Mouse (Mus musculus): Measurements from ENCODE around the gene Aqp11. TPM values are rescaled to one million over a fixed set of nuclear protein-coding genes. Genes with fewer than 3 reads are reported as not detected.

Aqp11 gene
- total RNA-seq, 2 experiments from 2014 or later, result 8.9 to 10.3 TPM

DNA sequence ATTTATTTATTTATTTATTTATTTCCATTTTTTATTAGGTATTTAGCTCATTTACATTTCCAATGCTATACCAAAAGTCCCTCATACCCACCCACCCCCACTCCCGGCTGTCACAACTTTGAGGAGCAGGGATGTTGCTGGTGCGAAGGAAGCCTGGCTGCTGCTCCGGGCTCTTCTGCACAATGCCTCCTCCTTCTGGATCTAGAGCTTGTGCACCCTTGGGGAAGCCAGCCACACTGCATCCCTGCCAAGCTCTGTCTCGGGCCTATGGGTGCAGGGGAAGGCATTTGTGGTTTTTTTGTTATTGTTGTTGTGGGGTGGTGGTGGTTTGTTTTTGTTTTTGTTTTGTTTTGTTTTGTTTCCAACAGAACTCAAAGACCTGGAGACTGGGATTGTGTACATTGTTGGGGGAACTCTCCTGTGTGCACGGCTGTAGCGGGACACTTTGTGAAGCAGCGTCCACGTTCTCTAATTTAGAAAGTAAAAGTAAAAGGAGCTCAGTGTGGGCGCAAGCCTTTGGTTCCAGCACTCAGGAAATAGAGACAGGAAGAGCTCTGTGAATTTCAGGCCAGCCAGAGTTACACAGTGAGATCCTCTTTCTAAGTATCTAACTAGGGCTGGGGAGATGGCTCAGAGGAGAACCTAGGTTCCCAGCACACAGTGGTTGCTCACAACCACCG is 10.6 kb upstream of the Aqp11 start:
- DNase-seq (ENCODE audit: low spot score in 2 of 2), result no peak

DNA sequence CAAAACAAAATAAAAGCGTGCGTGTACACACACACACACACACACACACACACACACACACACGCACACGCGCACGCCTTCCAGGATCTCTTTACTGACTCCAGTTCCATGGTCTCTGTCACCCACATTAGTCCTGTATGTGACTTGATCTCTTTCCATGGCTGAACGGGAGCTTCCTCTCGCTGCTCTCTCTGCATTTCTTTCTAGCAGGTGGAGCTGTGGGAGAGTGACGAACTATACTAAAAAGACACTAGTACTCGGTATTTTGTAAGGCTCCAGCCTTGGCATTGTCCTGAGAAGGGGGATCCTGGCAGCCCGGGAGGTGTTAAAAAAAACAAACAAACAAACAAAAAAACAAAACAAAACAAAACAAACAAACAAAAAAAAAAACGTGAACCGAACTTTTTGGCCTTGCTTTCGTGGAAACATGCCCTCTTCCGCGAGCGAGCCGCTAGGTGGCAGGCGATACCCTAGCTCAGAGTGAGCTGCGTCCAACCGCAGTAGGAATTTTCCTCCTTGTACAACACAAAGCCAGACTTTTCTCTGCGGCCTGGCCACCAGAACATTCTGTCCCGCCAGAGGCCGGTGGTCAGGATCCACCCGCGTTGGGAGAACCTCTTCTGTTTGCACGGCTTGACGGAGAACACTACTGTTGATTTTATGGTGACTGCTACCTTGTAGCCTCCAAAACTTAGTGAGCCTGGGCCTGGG is 9.9 kb upstream of the Aqp11 start:
- DNase-seq (ENCODE audit: low spot score in 2 of 2), result peak; percentile 61 to 71

DNA sequence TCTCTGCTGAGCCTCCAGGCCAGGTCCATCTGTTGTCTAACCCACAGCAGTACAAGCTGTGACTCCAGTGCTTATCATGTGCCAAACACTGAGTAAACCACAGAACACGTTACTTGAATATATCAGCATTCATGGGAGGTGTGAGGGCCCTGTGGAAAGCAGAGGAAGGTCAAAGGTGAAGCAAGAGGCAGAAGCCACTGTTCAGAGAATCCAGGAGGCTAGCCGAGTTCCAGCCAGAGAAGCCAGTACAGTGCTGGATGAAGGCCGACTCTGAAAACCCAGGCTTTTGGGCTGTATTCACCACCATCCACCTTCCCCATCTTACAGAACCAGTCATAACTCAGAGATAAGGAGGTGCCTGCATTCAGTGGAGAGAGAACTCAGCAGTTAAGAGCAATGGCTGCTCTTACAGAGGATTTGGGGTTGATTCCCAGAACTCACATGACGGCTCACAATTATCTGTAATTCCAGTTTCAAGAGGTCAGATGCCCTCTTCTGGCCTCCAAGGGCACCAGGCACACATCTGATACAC is 9.2 kb upstream of the Aqp11 start:
- DNase-seq (ENCODE audit: low spot score in 2 of 2), result no peak

DNA sequence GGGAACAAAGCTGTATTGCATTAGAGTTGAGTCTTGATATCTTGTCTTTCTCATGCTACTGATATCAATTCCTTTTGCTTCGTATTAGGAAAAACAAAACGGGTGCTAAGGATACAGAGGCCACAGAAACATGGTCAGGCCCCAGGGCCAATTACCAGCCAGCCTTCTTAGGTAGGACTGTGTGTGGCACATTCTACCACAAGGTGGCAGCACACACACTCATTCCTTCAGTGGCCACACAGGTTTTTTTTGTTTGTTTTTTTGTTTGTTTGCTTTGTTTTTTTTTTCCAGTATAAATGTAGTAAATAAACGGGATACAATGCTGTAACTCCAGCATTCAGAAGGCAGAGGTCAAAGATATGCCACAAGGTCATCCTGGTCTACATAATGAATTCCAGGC is 7.2 kb upstream of the Aqp11 start:
- DNase-seq (ENCODE audit: low spot score in 2 of 2), result no peak

DNA sequence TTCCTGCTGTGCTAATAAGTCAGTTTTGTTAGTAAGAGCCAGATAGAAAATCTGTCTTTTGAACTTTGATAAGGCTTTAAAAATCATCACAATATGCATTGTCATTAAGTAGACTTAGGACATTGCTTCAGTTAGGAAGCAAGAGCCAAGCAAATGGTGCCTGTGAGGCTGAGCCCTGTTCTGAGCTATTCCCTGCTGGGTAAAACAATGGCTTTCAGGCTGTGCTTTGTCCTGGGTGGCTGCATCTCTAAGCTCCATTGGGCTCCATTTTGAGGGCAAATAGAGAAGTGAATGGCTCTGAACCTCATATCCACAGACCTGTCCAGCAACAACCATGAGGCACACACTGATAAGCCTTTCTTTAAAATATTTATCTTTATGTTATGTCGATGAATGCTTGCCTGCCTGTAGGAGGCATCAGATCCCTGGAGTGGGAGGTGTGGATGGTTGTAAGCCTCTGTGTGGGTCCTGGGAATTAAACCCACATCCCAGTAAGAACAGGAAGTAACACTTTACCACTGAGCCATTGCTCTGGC is 3.7 kb upstream of the Aqp11 start:
- DNase-seq (ENCODE audit: low spot score in 2 of 2), result no peak

DNA sequence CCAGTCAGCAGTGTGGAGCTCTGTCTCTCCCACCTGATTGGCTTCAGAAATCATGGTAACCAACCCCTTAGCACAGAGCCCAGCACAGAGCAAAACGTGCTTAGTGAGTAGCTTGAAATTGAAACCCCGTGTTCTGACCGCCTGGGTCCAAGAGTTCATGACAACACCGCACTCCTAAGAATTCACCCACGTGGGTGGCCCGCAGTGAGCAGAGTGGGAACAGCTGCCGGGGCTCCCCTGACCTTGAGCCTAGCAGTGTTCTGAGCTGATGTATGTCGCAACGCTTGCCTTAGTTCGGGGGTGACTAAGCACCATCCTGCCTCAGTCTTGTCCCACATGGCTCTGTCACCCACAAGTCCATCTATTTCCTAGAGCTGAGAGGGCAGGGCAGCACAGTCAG is 2.9 kb upstream of the Aqp11 start:
- no peak for DNase-seq (ENCODE audit: low spot score in 2 of 2)

DNA sequence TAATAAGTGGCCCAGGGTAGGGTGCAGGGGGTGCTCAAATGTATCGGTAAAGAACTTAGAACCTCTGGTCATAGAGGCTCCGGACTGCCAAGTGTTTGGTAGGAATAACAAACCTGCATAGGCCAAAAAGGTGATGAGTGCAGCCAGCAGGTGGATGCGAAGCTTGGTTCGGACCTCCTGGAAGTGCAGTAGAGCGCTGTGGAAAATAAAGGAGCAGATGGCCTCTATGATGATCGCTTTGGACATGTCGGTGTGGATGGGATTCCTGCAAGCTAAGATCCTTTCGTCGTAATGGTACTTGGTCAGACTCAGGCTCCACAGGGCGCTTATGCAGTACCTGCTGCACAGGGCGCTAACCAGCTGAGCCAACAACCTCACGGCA is 842 bp downstream of the Aqp11 start:
- no peak for DNase-seq (ENCODE audit: low spot score in 2 of 2)

DNA sequence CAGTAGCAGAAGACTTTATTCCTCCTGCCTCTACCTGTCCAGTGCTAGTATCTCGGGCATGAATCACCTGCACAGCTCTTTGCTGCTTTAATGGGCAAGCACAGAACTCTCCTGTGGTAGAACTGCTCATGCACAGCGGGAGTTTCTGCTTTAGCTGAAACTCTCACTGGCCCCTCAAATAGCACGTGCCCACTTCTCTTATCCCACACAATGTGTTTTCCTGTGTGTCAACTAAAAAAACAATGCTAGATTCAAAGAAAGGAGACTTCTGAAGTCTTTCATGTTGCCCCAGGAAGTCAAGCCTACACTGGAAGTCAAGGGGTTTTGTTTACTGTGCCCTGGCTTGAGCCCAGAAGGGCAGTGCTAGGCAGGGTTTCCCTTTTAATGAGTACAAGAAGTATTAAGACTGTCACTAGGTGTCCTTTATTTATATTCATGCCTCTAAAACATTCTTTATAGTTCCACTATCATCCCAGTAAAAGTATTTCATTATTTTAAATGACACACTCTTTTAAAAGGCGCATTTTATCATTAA is 2.1 kb downstream of the Aqp11 start:
- no peak for DNase-seq (ENCODE audit: low spot score in 2 of 2)

DNA sequence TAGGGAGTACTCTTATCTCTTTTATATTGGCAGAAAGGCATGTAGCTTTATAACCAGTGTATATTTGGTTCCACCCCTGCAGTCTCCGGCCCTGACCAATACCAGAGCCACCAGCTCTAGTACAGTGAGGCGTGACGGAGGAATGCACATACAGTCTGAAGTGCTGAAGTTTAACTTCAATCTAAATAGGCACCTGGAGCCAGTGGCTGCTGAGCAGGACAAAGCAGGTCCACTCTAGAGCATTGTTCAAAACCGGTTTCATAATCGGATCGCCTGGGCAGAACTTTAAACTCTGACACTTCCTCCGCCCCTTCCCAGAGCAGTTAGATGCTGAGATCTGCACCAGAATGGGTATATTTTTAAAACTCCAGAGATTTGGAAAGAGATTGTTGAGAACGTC is 3.1 kb downstream of the Aqp11 start:
- no peak for DNase-seq (ENCODE audit: low spot score in 2 of 2)

DNA sequence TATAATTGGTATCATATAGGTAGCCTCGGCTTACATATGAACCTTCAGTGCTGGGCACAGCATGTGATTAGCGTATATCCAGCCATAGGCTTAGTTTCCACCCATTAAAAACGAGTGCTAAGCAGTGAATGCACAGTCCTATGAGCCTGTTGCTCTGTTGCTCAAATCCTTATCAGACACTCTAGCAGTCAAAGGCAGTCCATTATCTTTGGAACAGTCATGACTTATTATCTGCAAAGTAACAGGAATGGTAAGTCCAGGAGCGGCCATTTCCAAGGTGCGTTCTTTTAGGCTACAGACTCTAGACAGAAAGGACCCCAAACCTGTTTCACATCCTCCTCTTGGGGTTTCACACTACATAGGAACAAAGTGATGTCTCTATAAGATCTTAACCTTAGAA is 4.5 kb downstream of the Aqp11 start:
- DNase-seq (ENCODE audit: low spot score in 2 of 2), result no peak

DNA sequence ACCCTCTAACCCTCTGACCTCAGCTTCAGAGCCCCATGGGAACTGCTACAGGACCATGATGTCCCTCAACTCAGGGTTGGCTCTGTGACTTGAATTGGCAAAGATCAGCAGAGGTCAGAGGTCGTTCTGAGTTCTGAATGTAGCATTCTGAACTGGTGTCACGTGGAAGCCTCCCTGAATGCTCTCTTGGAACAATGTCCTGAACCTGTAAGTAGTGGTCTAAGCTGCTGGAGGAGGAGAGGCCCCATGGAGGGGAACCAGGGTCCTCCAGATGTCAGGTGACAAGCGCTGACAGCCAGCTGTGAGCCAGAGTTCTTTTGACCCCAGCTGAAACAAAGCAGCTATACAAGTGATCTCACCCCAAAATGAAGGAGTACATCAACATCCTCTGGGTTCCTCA is 7.7 kb downstream of the Aqp11 start:
- no peak for DNase-seq (ENCODE audit: low spot score in 2 of 2)

DNA sequence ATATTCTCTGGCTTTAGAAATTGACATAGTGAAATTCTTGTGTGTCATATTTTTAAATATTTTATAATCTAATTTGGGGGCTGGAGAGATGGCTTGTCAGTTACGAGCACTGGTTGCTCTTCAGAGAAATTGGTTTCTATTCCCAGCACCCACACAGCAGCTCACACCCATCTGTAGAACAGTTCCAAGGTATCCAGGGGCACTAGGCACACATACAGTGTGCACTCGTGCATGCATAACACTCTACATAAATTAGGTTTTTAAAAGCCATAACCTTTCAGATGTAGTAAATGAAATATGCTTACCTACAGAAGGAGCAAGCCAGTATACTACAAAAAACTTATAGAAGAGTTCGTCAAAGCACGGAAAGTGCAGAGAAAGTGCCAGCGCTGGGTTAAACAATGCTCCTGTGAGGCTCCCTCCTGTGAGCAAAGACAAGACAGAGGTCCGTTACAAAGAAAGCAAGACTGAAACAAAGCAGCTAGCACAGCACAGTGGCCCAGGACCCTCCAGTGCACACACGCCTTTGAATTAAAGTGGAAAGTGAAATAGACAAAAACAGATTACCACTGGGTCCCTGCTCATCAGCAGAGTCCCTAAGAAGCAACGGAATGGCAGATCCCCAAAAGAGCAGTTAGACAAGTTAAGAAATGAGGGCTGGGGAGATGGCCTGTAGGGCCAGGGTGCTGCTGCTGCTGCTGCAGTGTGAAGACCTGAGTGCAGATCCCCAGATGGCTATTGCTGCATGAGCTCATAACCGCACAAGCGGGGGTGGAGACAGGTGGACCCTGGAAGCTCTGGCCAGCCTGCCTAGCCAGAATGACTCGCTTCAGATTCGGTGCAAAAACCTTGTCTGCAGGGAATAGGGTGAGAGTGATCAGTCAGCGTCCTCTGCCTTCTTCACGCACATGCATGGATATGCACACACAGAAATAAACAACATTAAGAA is 9.1 kb downstream of the Aqp11 start:
- no peak for DNase-seq (ENCODE audit: low spot score in 2 of 2)

DNA sequence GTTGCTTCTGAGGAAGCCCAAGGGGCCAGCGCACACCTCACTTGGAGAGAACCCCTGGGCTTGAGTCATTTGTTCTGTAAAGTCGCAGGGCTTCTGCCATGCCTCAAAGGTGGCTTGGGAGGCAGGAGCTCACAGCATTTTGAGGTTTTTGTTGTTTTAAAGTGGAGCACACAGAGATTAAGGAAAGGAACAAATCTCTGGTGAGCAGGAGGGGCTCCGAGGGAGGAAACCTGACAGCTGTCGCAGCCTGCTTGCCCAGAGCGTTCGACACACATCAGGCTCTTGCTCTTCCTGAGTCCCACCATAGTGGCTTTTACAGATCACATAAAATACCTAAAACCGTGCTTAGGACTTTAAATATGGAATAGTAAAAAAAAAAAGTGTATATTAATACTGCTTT is 11.3 kb downstream of the Aqp11 start:
- no peak for DNase-seq (ENCODE audit: low spot score in 2 of 2)

DNA sequence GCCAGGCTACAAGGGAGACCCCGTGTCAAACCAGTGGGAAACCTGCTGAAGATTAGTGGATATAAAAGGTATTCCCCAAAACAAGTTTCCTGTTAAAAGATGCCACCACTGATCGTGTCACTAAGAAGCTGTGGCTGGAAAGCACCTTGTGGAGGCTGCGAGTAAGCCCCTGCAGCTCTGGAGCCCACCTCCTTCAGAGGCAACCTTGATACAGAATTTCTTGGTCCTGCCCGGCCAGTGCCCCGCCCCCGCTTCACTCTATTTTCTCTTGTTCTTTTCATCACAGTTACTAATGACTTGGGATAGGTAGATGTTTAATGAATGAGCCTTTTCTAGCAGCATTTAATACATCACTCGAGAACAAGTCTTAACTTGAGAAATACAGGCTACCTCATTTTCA is 12.0 kb downstream of the Aqp11 start:
- DNase-seq (ENCODE audit: low spot score in 2 of 2), result no peak

DNA sequence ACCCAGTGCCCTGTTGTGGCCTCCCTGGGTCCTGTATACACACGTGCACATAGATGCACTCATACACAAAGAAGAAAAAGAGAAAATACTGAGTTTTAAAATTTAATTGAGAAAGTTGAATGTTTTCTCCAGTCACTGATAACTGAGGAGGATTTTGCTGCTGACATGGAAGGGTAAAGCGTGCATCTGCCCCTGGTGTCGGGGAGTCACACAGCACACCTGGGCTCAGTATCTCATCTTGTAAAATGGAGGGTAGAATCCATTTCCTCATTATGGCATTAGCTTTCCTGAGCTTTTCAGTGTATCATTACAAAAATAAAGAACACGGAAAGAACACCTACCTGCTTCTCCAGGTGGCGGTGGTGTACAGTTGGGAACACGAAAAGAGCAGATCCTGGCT is 12.7 kb downstream of the Aqp11 start:
- no peak for DNase-seq (ENCODE audit: low spot score in 2 of 2)

DNA sequence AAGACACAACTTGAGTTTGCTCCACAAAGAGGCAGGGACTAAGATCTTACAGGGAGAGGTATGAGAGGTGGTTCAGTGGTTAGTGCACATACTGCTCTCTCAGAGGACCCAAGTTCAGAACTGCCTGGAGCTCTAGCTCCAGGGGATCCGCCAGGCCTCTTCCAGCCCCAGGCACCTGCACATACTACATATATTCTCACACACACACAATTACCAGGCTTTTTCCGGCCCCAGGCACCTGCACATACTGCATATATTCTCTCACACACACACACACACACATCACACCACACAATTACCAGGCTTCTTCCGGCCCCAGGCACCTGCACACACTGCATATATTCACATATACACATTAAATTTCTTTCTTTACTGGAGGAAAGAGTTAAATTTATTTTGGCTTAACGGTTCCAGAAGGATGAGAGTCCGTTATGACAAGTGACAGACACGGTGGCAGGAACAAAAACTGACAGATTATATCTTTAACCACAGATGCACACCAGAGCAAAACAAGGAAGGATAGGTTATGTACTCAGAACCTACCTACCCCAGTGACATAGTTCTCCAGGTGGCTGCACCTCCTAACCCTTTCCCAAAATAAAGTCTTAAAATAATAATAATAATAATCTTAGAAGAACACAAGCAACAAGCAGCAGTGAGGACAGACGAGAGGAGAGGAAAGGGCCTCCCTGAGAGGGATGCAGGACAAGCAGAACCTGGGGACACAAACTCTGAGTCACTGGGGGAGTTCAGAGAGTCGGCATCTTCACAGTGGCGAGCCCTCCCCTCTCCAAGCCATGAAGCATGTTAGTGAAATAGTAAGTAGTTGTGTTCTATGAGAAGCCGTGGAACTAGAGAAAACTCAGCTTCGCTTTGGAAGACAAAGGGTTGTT is 14.2 kb downstream of the Aqp11 start:
- DNase-seq (ENCODE audit: low spot score in 2 of 2), result no peak

DNA sequence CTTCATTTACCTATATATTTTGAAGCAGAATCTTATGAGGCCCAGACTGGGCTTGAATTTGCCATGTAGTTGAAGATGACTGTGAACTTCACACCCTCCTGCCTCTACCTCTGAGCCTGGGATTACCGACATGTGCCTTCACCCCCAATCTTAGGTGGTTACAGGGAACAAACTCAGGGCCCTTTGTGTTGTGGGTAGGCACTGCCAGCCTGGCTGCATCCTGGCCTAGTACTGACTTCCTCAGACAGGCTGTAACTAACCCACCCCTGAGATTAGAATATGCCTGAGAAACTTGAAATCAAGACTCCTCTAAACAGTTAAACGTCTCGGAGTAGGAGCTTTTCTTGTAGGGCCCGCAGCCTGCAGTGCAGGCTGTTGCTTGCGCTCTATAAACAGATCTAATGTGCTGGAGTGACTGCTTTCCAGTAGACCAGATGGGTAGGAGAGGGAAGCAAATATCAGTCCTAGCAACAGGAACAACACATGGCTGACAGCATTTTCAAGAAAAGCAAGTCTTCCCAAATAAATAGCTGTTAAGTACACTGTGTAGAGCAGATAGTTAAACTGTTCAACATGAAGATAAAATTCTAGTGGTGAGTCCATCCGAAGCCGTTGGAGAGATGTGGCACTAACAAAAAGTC is 15.7 kb downstream of the Aqp11 start:
- DNase-seq (ENCODE audit: low spot score in 2 of 2), result no peak

DNA sequence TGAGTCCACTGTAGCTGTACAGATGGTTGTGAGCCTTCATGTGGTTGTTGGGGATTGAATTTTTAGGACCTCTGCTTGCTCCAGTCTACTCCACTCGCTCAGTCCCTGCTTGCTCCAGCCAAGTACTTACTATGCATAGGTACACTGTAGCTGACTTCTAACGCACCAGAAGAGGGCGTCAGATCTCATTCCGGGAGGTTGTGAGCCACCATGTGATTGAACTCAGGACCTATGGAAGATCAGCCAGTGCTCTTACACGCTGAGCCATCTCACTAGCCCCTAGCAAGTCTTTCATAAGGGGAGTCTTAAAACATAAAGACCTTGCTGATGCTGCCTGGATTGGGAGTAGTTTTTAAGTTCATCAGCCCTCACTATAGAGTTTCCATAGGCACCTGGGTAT is 18.0 kb downstream of the Aqp11 start:
- no peak for DNase-seq (ENCODE audit: low spot score in 2 of 2)

DNA sequence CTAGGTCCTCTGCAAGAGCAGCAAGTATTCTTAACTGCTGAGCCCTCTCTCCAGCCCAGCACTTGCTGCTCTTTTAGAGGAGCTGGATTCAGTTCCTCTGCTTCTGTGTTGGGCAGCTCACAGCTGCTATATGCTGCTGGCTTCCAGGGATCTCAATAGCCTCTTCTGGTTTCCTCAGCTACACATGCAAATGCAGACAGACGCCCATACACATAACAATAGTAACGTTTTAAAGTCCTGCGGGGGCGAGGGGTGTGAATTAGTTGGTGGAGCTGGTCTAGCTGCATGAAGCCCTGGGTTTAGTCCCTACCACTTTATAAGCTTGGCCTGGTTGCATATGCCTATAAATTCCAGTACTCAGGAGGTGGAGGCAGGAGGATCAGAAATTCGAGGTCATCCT is 19.0 kb downstream of the Aqp11 start:
- no peak for DNase-seq (ENCODE audit: low spot score in 2 of 2)

DNA sequence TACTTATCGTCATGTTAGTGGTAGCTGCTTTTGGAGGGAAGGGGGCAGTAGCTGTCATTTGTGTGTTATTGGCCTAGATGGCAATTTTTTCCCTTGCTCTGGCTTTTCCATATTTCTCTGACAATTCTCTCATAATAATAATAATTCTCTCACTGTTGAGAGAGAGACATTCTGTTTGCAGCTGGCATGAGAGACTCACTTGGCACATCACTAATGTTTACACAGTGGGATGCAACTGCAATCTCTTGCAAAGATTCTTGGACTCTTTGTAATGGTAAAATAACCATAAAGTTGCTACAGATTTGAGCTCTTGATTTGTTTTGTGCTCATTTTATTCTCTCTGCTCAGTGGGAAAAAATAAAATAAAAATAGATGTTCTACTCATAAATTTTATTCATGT is 20.8 kb downstream of the Aqp11 start:
- no peak for DNase-seq (ENCODE audit: low spot score in 2 of 2)

Measured in adrenal gland, postnatal 4 days (tissue).